Mouse (Mus musculus) yolk sac, embryonic 10.5 days (tissue): ENCODE measurements around the gene S100a5.

Experiments used
- DNase-seq: peaks from one replicate; pipeline ENCODE4 v3.0.0-alpha.2; 2017; ENCODE audit warnings: low spot score

The S100a5 gene

GRCm38 (mm10) chr3:90600458-90601195 is 7.7 kb upstream of the S100a5 start:
- DNase-seq, result no peak

- no peak for DNase-seq
These were observed 6.7 kb upstream of the S100a5 start, which contains the start of gene Gm42674 for GRCm38 (mm10) chr3:90601486-90602110. Gene Gm42674, plus strand, starts transcription at chr3:90601904.

GRCm38 (mm10) chr3:90603623-90604022 is 4.7 kb upstream of the S100a5 start, which contains the start of gene S100a4:
Gene S100a4, plus strand, starts transcription at chr3:90603771.
- DNase-seq, result no peak

- no peak for DNase-seq
These were observed 3.9 kb upstream of the S100a5 start for GRCm38 (mm10) chr3:90604416-90604815.

GRCm38 (mm10) chr3:90605049-90605448 is 3.3 kb upstream of the S100a5 start:
- no peak for DNase-seq

GRCm38 (mm10) chr3:90605736-90606135 is 2.6 kb upstream of the S100a5 start:
- no peak for DNase-seq

GRCm38 (mm10) chr3:90606185-90606584 is 2.1 kb upstream of the S100a5 start:
- DNase-seq, result no peak

GRCm38 (mm10) chr3:90607361-90607760 is 962 bp upstream of the S100a5 start:
- DNase-seq, result no peak

- no peak for DNase-seq
These were observed 779 bp downstream of the S100a5 start for GRCm38 (mm10) chr3:90609102-90609501.

- DNase-seq, result no peak
These were observed 3.2 kb downstream of the S100a5 start for GRCm38 (mm10) chr3:90611494-90611893.

- no peak for DNase-seq
These were observed 3.7 kb downstream of the S100a5 start for GRCm38 (mm10) chr3:90612061-90612460.

GRCm38 (mm10) chr3:90612728-90613291 is 4.5 kb downstream of the S100a5 start, which contains the start of gene S100a6:
Gene S100a6, plus strand, starts transcription at chr3:90612882.
- DNase-seq, result peak; percentile 57

- no peak for DNase-seq
These were observed 5.3 kb downstream of the S100a5 start for GRCm38 (mm10) chr3:90613461-90614147.

GRCm38 (mm10) chr3:90614148-90614530 is 5.8 kb downstream of the S100a5 start:
- DNase-seq, result no peak

GRCm38 (mm10) chr3:90614611-90615251 is 6.4 kb downstream of the S100a5 start:
- DNase-seq, result no peak

GRCm38 (mm10) chr3:90615415-90615814 is 7.1 kb downstream of the S100a5 start:
- DNase-seq, result peak; percentile 56

- DNase-seq, result no peak
These were observed 7.6 kb downstream of the S100a5 start for GRCm38 (mm10) chr3:90615911-90616310.

- no peak for DNase-seq
These were observed 9.3 kb downstream of the S100a5 start for GRCm38 (mm10) chr3:90617586-90617985.

- DNase-seq, result no peak
These were observed 13.2 kb downstream of the S100a5 start for GRCm38 (mm10) chr3:90621552-90621951.

GRCm38 (mm10) chr3:90623435-90624071 is 15.2 kb downstream of the S100a5 start:
- DNase-seq, result no peak

GRCm38 (mm10) chr3:90625496-90625895 is 17.2 kb downstream of the S100a5 start:
- DNase-seq, result no peak
